Mouse (Mus musculus) left cerebral cortex, postnatal 14 days (tissue): ENCODE data around the gene Grk4. TPM values are rescaled to one million over a fixed set of nuclear protein-coding genes. Genes with fewer than 3 reads are reported as not detected.
A peak's percentile ranks its signal among the peaks of the same experiment; 100 is the strongest.

ENCODE experiments used
- DNase-seq, 2 experiments: peaks; one replicate each; pipeline ENCODE4 v3.0.0; 2021 to 2022; ENCODE audit warnings: low spot score in 2 of 2, mixed read lengths in 1 of 2
- intact Hi-C: fragments of 180-260 bp; cut with DNase I; formaldehyde crosslinking; loops from one replicate; pipeline ENCODE4 v1.15.1; 2025
- long read RNA-seq, 2 experiments: library from polyadenylated mRNA; stranded (forward); transcript quantifications; one replicate each; pipeline ENCODE4 v2.0.0; 2021
- total RNA-seq, 2 experiments: library from RNA; stranded (reverse); gene quantifications; 2 replicates each; pipeline ENCODE4 v1.2.3; 2021

Gene Grk4
- total RNA-seq: 1 to 10 TPM; 3.4 to 4.0 TPM
- long read RNA-seq, experiment 1, partial matches to known transcripts: 0 of 1 reads
- long read RNA-seq, experiment 1, other reads (novel, unspliced or antisense): 0 of 1 reads
- long read RNA-seq, experiment 2, partial matches to known transcripts: 1 of 4 reads
- long read RNA-seq, experiment 2, other reads (novel, unspliced or antisense): 2 of 4 reads

DNA sequence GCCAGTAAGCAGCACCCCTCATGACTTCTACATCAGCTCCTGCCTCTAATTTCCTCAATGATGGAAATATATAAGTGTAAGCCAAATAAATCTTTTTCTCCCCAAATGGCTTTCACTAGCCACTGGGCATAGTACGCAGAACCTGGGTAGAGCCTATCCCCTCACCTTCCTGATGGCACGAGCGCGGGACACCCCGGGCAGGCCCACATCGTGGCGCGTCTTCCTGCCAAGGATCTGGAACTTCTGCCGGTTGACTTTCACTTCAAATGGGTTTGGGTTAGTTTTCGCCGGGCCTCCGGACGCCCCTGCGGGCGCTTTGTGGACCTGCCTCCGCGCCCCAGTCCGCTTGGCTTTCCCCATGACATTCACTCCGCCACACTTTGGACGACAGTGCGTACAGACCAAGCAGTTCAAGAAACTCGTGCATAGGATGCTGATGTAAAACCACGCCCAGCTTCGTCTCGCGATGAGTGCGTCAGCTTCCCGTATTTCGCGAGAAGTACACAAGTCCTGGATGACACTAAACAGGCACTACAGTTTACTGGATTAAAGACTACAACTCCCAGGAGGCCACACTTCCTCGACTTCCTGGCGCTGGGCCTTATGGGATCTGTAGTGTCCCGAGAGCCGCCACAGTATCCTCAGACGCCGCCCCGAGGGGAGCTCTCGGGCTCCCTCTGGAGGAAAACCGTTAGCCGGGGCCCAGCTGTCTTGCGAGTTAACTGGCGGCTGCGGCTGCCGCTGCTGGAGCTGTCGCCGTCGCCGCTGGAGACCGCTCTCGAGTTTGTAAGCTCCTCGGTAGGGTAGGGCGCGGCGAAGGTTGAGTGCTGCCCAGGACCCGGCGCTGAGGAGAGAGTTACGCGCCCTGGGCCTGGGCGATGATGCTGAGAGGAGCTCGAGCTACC, at the start of gene Grk4, which contains the start of gene Nop14:
TSS of gene Grk4 (plus strand) at position 694 of the 905 bp plus-strand sequence.
TSS of gene Nop14 (minus strand) at position 463 of the 905 bp plus-strand sequence.
- intact Hi-C loops: loop anchor here (5.0 kb wide), 2 partner anchors 102 to 382 kb away; partner anchors contain the start of genes Hgfac and Htt
- peak; percentile 99 to 100 for DNase-seq

DNA sequence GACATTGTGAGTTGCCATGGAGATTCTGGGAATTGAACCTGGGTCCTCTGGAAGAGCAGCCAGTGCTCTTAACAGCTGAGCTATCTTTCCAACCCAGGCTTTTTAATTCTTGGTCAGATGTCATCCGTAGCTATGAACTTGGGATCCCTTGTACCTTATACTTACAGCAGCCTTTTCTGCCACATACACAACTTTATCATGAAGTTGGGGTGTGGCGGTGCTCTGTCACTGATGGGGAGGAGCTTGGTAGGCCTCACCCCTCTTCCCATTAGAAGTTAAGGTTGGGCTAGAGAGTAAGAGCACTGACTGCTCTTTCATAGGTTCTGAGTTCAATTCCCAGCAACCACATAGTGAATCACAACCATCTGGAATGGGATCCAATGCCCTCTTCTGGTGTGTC, 27.2 kb upstream of the Grk4 start:
- DNase-seq: no peak
- intact Hi-C loops: no loop called here

DNA sequence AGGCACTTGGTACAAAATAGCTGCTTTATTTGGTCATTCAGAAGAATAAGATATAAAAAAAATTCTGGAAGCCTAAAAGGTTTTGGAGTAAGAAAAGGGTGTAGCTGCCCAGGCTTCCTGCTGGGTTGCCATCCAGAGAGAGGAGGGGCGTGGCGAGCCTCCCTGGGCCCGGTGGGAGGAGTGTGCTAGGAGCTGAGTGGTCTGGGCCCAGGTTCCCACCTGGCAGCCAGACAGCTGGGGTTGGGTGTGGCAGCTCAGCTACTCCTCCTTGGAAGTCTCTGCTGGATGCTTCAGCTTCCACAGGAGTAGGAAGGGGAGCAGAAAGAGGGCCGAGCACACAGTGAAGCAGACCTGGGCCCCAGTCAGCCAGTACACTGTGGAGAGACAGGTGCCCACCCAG, 26.5 kb upstream of the Grk4 start:
- no peak for DNase-seq
- intact Hi-C loops: no loop called here

DNA sequence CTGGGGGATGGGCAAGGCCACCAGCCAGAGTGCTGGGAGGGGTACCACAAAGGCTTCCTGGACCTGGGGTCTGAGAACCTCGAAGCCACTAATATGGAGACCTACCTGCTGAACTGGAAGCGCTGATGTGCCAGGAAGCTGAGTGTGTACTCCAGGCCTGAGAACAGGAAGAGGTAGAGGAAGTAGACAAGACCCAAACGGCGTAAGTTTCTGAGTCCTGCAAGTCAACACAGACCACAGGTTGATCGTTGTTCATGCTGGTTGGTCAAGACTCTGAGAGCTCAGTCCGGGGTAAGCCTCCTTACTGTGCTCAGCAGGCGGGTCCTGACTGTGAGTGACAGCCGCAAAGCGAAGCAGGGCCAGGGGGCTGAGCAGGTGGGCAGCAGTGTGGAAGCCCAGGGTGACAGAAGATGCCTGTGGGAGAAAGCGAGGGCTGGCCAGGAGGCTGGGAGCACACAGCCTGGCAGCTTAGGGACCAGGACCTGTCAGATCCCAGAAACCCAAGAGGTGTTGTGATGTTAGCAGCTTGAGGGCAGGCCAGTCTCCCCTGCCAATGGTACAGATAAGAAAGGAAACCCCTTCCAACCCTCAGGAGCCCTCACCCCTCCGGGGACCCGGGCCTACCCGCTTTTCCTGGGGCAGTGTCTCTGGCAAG, 25.3 kb upstream of the Grk4 start:
- intact Hi-C loops: no loop called here
- no peak for DNase-seq

DNA sequence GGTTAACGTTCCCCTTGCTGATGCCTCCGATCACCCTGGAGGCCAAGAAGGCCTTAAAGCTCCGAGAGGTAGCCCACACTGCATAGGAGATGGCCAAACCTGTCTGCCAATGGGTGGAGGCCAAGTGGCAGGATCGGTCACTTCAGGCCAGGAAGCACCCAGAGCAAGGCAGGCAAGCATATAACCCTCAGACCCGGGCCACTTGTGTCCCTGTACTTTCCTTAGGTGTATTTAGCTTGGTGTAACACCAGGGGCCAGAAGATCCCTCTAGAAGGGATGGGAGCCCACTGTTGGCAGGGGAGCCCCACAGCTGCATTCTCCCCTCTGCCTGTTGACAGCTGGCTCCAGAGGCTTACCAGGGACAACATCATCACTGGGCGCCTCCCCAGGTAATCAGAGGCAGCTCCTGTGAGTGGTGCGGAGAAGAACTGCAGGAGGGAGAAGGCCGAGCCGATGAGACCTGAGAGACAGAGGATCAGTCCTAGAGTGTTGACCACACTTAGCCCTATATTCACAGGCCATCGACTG, 24.4 kb upstream of the Grk4 start:
- no peak for DNase-seq
- intact Hi-C loops: no loop called here

DNA sequence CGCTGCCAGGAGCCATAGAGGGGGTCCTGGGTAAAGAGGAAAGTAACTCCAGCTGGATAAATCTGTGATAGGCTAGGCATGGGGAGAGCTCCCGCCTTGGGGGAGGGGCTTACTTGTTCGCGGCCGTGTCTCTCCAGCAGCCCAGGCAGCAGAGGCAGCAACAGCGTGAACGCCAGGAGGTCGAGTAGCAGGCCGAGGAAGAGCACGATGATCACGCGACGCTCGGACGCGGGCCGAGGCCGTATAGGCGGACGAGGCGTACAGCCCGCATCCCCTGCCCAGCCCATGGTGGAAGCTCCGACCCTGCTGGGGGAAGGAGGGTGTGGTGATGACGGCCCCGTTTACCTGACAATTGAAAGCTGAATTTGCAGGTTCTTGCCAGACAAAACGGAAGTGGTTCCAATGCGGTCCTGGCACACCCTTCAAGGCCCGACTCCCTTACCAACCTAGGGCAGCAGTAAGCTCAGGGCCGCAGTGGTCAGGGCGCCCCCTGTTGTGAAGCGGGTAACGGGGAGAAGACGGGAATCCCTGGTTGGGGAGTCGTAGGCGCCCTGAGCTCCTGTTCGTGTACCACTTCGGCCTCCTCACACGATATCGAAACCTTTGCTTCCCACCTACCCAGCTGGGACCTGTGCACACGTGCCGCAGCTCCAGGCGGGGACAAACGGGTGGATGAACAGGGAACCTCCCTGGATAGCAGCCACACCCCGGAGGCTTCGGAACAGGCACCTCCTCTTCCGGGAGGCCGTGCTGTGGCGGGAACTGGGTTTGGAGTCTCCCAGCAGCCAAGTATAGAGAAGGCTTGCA, 23.5 kb upstream of the Grk4 start, which contains the start of gene Mfsd10:
TSS of gene Mfsd10 (minus strand) at position 732 of the 807 bp plus-strand sequence.
- intact Hi-C loops: no loop called here
- peak; percentile 81 to 89 for DNase-seq

DNA sequence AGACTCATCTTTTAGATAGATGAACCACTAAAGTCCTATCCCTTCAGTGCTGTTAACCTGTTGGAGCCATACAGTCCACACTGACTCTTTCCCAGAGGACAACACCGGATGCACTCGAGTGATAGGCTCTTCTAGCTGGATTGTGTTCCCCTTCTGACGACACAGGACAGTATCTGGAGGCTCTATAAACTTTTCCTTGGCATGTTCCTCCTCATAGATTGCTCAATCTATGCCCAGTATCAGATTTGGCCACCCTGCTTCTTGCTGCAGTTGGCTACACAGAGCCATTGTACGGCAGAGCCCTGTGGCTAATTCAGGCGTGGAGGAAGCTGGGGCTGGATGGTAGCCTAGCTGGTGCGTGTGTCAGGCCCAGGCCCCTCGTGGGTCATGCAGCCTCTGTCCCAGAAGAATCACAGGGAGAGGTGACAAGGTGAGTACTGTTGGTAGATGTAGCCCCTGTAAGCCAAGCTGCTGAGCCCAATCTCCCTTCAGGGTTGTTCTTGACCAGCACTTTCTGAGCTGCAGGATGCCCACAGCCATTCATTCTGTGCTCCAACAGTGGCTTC, 22.5 kb upstream of the Grk4 start:
- intact Hi-C loops: no loop called here
- no peak for DNase-seq

DNA sequence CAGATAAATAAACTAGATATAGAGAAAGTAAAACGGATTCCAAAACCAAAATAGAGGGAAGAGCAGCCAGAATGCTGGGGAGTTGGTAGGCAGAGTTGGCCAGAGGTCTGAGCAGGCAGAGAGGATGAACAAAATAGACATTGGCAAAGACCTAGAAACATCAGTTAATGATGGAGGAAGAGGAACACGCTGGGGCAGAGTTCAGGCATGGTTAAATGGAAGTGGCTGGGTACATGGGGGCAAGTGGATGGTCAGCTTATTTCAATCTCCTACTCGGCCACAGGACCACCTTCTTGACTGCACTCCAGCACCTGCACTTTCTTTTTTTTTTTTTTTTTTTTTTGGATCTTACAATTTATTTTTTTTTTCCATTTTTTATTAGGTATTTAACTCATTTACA, 18.2 kb upstream of the Grk4 start:
- intact Hi-C loops: loop anchor here (2.0 to 10.0 kb wide), 3 partner anchors 123 to 547 kb away; no protein-coding TSS in a partner anchor

DNA sequence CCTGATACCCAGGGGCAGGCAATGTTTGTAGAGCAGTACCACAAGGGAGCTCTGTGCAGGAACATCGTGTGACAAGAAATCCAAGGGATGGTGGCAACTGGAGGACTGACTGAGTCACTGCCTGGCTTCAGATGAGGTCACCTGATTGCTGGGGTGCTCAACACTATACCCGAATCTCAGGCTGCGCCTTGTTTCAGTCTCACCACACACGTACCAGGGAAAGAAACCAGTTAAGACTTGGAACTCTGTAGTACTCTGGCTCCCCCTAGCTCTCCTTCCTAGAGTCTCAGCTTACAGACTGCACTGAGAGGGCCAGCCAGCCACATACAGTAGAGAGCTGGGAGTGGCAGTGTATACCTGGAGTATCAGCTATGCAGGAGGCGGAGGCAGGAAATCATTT, 17.2 kb upstream of the Grk4 start:
- peak; percentile 75 to 87 for DNase-seq
- intact Hi-C loops: loop anchor here (2.0 to 10.0 kb wide), 3 partner anchors 124 to 548 kb away; no protein-coding TSS in a partner anchor

More for the DNA sequence above, 18.2 kb upstream of the Grk4 start:
- DNase-seq: no peak

DNA sequence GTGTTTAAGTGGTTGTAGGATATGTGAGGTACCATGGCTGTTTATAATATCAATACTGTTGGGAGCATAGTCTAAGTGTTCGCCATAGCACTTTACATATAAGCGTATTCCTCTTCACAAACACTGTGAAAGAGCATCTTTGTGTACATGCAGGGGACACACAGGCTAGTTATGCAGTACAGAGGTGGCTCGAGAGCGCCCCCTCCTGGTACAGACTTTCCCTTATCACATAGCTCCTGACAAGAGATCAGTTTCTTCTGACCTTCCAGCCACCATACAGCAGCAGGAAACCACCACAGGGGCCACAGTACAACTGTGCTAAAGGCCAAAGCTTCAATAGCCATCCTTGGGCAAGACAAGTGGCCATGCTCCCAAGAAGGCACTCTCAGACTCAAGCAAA, 12.6 kb upstream of the Grk4 start:
- intact Hi-C loops: loop anchor here (10.0 kb wide), 2 partner anchors 293 to 553 kb away; no protein-coding TSS in a partner anchor

DNA sequence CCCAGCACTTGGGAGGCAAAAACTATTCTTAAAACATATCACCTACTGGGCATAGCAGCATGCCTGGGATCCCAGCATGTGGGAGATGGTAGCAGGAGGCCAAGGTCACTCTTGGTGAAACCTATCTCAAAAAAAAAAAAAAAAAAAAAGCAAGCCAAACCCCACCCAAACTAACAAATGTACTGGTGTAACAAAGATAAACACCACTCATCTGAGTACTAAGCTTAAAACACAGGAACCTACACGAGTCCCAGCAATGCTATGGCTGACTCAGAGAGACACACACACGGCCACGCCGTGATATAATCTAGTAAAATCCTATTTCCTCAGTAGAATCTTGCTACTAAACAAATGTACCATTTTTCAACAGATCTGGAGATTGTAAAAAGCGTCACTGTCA, 7.2 kb upstream of the Grk4 start:
- intact Hi-C loops: no loop called here
- no peak for DNase-seq

More for the DNA sequence above, 12.6 kb upstream of the Grk4 start:
- DNase-seq: peak; percentile 67 to 76

DNA sequence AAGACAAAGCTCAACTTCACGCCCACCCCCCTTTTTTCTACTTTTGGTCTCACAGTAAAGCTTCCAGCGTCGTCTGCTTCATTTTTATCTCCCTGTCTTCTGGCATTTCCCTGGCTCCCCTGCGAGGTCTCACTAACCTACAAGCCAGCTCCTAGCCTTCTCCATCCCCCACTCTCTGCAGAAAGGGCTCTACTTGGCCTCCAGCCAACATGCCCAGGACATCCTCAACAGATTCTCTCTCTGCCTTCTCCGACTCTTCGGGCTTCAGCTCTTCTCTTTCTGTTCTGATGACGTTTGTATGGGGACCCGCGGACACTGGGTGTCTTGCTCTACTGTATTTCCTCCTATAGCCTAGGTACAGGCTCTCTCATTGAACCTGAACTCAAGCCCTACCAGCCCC, 5.3 kb upstream of the Grk4 start:
- intact Hi-C loops: loop anchor here (2.0 kb wide), 1 partner anchor 28 kb away; no protein-coding TSS in a partner anchor
- no peak for DNase-seq

DNA sequence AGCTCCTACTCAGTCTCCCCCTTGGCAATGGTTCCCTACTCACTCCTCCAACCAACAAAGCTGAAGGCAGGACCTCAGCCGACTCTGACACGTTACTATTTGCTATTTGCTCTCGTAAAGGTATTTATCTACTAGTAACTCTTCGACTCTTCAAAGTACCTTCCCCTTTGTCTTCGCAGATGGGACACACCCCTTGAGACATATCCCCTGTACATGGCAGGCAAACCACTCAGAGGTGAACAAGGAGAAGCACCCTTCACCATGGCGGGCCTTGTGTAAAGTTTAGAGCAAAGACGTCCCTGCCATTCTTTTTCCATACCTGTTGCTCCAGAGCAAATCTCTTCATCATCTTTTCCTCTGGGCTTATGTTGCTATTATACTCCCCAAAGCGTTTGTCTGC, 2.6 kb upstream of the Grk4 start:
- intact Hi-C loops: no loop called here
- DNase-seq: no peak

DNA sequence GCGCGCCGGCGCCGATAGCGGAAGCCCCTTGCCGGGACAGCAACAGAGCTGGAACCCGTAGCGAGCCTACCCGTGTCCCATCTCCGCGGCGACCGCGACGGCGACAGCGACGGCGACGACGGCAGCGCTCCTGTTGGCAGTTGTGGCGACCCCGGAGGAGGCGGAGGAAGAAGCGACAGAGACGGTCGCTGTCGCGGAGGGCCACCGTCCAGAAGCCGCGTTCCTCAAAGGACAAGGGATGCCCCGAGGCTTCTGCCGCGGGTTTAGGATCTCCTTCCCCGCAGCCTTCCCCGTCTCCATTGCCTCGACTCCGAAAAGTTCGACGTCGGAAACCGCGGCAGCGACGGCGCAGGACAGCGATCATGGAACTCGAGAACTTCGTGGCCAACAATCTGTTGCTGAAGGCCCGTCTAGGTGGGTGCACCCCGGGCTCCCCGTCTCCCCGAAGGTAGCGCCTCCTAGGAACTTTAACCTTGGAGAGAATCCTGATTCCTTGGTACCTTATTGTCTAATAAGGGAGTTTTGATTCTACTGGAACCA, 482 bp downstream of the Grk4 start:
- no peak for DNase-seq
- intact Hi-C loops: loop anchor here (5.0 kb wide), 2 partner anchors 102 to 382 kb away; partner anchors contain the start of genes Hgfac and Htt

DNA sequence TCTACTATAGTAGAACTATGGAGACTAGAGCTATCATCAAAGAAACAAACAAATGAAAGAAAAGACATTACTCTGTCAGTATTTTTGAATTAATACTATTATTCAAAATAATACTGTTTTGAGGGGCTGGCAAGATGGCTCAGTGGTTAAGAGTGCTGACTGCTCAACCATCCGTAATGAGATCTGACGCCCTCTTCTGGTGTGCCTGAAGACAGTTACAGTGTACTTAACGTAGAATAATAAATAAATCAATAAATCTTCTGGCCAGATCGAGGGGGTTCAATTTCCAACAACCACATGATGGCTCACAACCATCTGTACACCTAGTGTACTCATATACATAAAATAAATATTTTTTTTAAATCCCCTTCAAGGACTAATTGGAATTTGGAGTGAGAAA, 1.7 kb downstream of the Grk4 start:
- no peak for DNase-seq
- intact Hi-C loops: loop anchor here (5.0 kb wide), 2 partner anchors 100 to 380 kb away; partner anchors contain the start of genes Hgfac and Htt

DNA sequence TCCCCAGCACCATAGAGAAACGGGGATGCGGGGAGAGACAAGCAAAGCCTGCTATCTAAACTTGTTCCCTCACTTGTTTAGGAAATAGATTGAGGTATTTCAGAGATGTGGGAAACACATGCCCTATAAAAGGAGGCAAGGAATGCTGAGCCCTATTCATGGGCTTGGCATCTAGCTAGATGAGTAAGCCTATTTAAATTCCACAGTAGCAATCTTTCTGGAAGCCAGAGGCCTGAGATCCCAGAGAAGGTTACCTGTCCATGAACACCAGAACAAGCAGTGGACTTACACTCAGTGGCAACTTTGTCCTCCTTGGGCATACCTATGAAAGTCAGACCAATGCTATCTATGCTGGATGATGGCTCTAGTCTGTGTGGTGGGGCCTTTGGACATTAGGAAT, 3.1 kb downstream of the Grk4 start:
- DNase-seq: no peak

DNA sequence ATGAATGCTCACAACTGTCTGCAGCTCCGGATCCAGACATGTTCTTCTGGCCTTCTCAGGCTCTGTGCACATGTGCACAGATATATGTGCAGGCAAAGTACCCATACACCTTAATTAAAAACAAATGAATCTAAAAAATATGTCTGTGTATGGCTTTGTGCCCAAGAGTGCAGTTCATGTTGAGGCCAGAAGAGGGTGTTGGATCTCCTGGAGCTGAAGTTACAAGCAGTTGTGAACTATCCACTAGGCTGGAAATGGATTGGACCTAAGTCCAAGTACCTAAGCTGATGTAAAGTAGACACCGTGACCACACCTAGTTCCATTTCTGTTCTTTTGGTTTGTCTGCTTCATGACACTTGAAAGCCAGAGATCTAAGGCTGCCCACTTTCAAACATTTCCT, 9.3 kb downstream of the Grk4 start:
- intact Hi-C loops: no loop called here
- DNase-seq: no peak

More for the DNA sequence above, 3.1 kb downstream of the Grk4 start:
- intact Hi-C loops: loop anchor here (5.0 kb wide), 2 partner anchors 99 to 379 kb away; partner anchors contain the start of genes Hgfac and Htt

DNA sequence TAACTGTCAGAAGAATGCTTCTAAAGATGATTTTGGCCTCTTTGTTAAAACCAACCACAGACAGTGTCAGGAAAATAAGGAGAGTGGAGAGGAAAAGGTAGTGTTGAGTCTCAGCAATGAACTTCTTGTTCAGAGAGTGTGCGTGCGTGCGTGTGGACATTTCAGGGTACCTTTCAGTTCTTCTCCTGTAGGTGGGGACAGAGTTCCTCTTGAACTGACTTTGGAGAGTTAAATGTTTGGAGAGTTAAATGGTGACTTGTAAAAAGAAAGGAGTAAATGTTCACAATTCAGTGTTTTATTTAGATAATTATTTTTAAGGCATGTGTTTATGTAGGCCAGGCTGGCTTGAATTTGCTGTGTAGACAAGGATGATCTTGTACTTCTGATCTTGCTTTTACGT, 10.1 kb downstream of the Grk4 start:
- intact Hi-C loops: no loop called here
- DNase-seq: peak in 1 of 2 experiments; percentile 14
